11 mouse cellular contexts compared by ENCODE assay signal in the genomic region with DNA sequence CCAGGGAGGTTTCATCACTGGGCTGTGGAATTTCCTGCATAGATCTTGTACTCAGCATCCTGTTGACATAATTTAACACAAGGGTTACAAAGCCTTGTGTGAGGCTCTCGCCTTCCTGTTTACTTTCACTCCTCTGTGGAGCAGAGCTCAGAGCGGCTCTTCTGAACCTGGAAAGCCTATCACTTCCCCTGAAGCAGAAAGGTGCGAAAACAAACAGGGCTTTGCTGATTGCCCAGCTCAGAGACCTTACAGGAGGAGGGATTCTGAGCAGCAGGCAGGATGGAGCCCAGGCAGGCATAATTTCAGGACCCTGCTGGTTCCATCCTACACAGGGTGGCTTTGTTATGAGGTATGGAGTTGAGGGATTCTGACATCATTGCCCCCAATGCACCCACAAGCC.
A peak's percentile ranks its signal among the peaks of the same experiment; 100 is the strongest.
DNase-seq lines count a peak whose midpoint lies in the region; ATAC-seq and TF ChIP-seq lines count a peak whose summit lies in the region.
"Had no signal": no experiment of that assay in that cellular context is flagged by ENCODE, and none has a peak within 500 bp of the region (broad histone marks: within the 10 kb centered on the region; RNA-seq: fewer than 3 reads in every experiment).

No protein-coding gene starts in this region.

- no peak overlapping the region for H3K4me2 ChIP-seq in hindbrain, embryonic 15.5 days
- H3K4me2 ChIP-seq in hindbrain, embryonic 12.5 days (replicated peaks), result no peak overlapping the region; the same call in 1 of the 2 replicates
- no peak overlapping the region for H3K4me2 ChIP-seq in hindbrain, postnatal 0 days (ENCODE audit: low read depth, low read length)
- H3K4me2 ChIP-seq in midbrain, embryonic 15.5 days, result no peak overlapping the region

- peak; percentile 28 for DNase-seq in embryo, embryonic 11 days
- DNase-seq in hindbrain, postnatal 0 days (ENCODE audit: low spot score), result peak; percentile 19
- DNase-seq in left cerebral cortex, postnatal 36 days (ENCODE audit: low spot score in 2 of 2), result no peak
- no peak for DNase-seq in cerebellum, adult 11-12 months
- no peak for DNase-seq in T-cell, adult 2 months (ENCODE audit: low spot score)
- DNase-seq: cerebellum, adult 11 months; heart, postnatal 10 days; thymus, adult 2 months had no signal

- intact Hi-C loops in left cerebral cortex, postnatal 36 days (cut with DNase I), result loop anchor here (10.0 kb wide), 2 partner anchors 1689 to 1799 kb away; no protein-coding TSS in a partner anchor

- no peaks in the 10 kb centered on the region for H3K27me3 ChIP-seq in hindbrain, embryonic 15.5 days
- H3K27me3 ChIP-seq in hindbrain, embryonic 12.5 days, result no peaks in the 10 kb centered on the region
- no peaks in the 10 kb centered on the region for H3K27me3 ChIP-seq in hindbrain, postnatal 0 days (ENCODE audit: insufficient read depth, low read length)
- no peaks in the 10 kb centered on the region for H3K27me3 ChIP-seq in midbrain, embryonic 15.5 days (replicated peaks)

- no peak overlapping the region for H3K9ac ChIP-seq in hindbrain, embryonic 15.5 days
- no peak overlapping the region for H3K9ac ChIP-seq in hindbrain, embryonic 12.5 days
- H3K9ac ChIP-seq in hindbrain, postnatal 0 days (replicated peaks; ENCODE audit: low read length), result no peak overlapping the region
- H3K9ac ChIP-seq in midbrain, embryonic 15.5 days, result no peak overlapping the region

- H3K36me3 ChIP-seq in hindbrain, embryonic 15.5 days, result no peaks in the 10 kb centered on the region
- no peaks in the 10 kb centered on the region for H3K36me3 ChIP-seq in hindbrain, embryonic 12.5 days
- H3K36me3 ChIP-seq in hindbrain, postnatal 0 days (ENCODE audit: insufficient read depth, low read length), result no peaks in the 10 kb centered on the region
- H3K36me3 ChIP-seq in midbrain, embryonic 15.5 days (replicated peaks), result no peaks in the 10 kb centered on the region

- H3K27ac ChIP-seq in hindbrain, embryonic 15.5 days (replicated peaks), result no peak overlapping the region
- no peak overlapping the region for H3K27ac ChIP-seq in hindbrain, embryonic 12.5 days
- H3K27ac ChIP-seq in hindbrain, postnatal 0 days, result no peak overlapping the region
- no peak overlapping the region for H3K27ac ChIP-seq in midbrain, embryonic 15.5 days

- 0 out of 2 replicates have a peak, but pooled peaks have one; percentile 27 for ATAC-seq in hindbrain, embryonic 15.5 days (ENCODE audit: low FRiP score, low read depth)
- no peak for ATAC-seq in hindbrain, embryonic 12.5 days (ENCODE audit: low FRiP score)
- peak; percentile 28; the same call in 1 of the 2 replicates for ATAC-seq in hindbrain, postnatal 0 days
- peak; percentile 19; the same call in 1 of the 2 replicates for ATAC-seq in midbrain, embryonic 15.5 days (replicated peaks)

- H3K4me3 ChIP-seq in hindbrain, embryonic 15.5 days, result no peak overlapping the region
- H3K4me3 ChIP-seq in hindbrain, embryonic 12.5 days, result no peak overlapping the region
- H3K4me3 ChIP-seq in hindbrain, postnatal 0 days (ENCODE audit: low read length), result no peak overlapping the region
- H3K4me3 ChIP-seq in midbrain, embryonic 15.5 days, result no peak overlapping the region

- no peak for TF ChIP-seq CTCF in hindbrain, postnatal 0 days (IDR thresholded peaks at IDR 0.05; ENCODE audit: low read depth)

- peaks cover 7% of the 10 kb centered on the region; the same call in 1 of the 2 replicates for H3K4me1 ChIP-seq in hindbrain, embryonic 15.5 days (replicated peaks)
- peaks cover 8% of the 10 kb centered on the region for H3K4me1 ChIP-seq in hindbrain, embryonic 12.5 days
- H3K4me1 ChIP-seq in hindbrain, postnatal 0 days (ENCODE audit: insufficient read depth, low read length), result no peaks in the 10 kb centered on the region
- peaks cover 14% of the 10 kb centered on the region for H3K4me1 ChIP-seq in midbrain, embryonic 15.5 days

- 49% methylated on average over 3 of the region's 3 CpGs for WGBS in hindbrain, embryonic 15.5 days
- WGBS in hindbrain, embryonic 12.5 days, result 44% methylated on average over 3 of the region's 3 CpGs
- WGBS in hindbrain, postnatal 0 days, result 40% methylated on average over 3 of the region's 3 CpGs
- 41% methylated on average over 3 of the region's 3 CpGs for WGBS in midbrain, embryonic 15.5 days

- H3K9me3 ChIP-seq in hindbrain, embryonic 15.5 days, result no peaks in the 10 kb centered on the region
- H3K9me3 ChIP-seq in hindbrain, embryonic 12.5 days (replicated peaks), result no peaks in the 10 kb centered on the region
- H3K9me3 ChIP-seq in hindbrain, postnatal 0 days (ENCODE audit: low read length), result no peaks in the 10 kb centered on the region
- no peaks in the 10 kb centered on the region for H3K9me3 ChIP-seq in midbrain, embryonic 15.5 days

Comparison
In these comparisons a context has a peak if more than half of its experiments do, and no peak if none do; other contexts are left out.
1. DNase-seq: peak in embryo, embryonic 11 days (single experiment) and hindbrain, postnatal 0 days (single experiment); none in left cerebral cortex, postnatal 36 days (0 of 2), cerebellum, adult 11-12 months (single experiment) and T-cell, adult 2 months (single experiment).